Mouse (Mus musculus): ENCODE measurements around the gene Gm47791. TPM values are rescaled to one million over a fixed set of nuclear protein-coding genes. Genes with fewer than 3 reads are reported as not detected.

Gm47791 gene
- polyA plus RNA-seq (2016; fragmentation: Nextera tagmentation; extraction: Ambion mirVana), result not detected in 2 replicates

- Histone ChIP-seq H3K36me3 (no peaks in the 10 kb centered on the region), H3K4me2 (replicated peaks) (no peak within 1 kb of the TSS), H3K4me3 (no peak within 1 kb of the TSS), H3K4me1 (no peaks in the 10 kb centered on the region), H3K9me3 (no peaks in the 10 kb centered on the region), H3K27me3 (no peaks in the 10 kb centered on the region), H3K9ac (replicated peaks) (no peak within 1 kb of the TSS), H3K27ac (replicated peaks) (no peak within 1 kb of the TSS)
- 88% methylated on average over 13 of the region's 15 CpGs for WGBS
- no peak for ATAC-seq (ENCODE audit: low FRiP score, low read depth)
Measured at GRCm38 (mm10) chr1:82771022-82771586, at the start of gene Gm47791. TSS of gene Gm47791 (minus strand) at chr1:82771243.

GRCm38 (mm10) chr1:82820626-82821186 is 49.7 kb upstream of the Gm47791 start:
- H3K4me2 ChIP-seq (replicated peaks), result no peak overlapping the region
- no peak for ATAC-seq (ENCODE audit: low FRiP score, low read depth)
- WGBS, result 85% methylated on average over 3 of the region's 3 CpGs
- no peaks in the 10 kb centered on the region for H3K27me3 ChIP-seq
- no peak overlapping the region for H3K4me3 ChIP-seq
- no peaks in the 10 kb centered on the region for H3K4me1 ChIP-seq
- no peak overlapping the region for H3K27ac ChIP-seq (replicated peaks)
- H3K9ac ChIP-seq (replicated peaks), result no peak overlapping the region
- no peaks in the 10 kb centered on the region for H3K9me3 ChIP-seq
- no peaks in the 10 kb centered on the region for H3K36me3 ChIP-seq

GRCm38 (mm10) chr1:82820179-82820578 is 49.1 kb upstream of the Gm47791 start:
- Histone ChIP-seq H3K4me3 (no peak overlapping the region), H3K9ac (replicated peaks) (no peak overlapping the region), H3K27me3 (no peaks in the 10 kb centered on the region), H3K4me2 (replicated peaks) (no peak overlapping the region), H3K27ac (replicated peaks) (no peak overlapping the region), H3K4me1 (no peaks in the 10 kb centered on the region), H3K9me3 (no peaks in the 10 kb centered on the region), H3K36me3 (no peaks in the 10 kb centered on the region)
- no peak for ATAC-seq (ENCODE audit: low FRiP score, low read depth)
- 79% methylated on average over 15 of the region's 15 CpGs for WGBS

GRCm38 (mm10) chr1:82819366-82819765 is 48.3 kb upstream of the Gm47791 start:
- 66% methylated on average over 10 of the region's 10 CpGs for WGBS
- H3K4me2 ChIP-seq (replicated peaks), result no peak overlapping the region

GRCm38 (mm10) chr1:82815941-82816716 is 45.1 kb upstream of the Gm47791 start:
- Histone ChIP-seq H3K27me3 (no peaks in the 10 kb centered on the region), H3K4me1 (no peaks in the 10 kb centered on the region), H3K9ac (replicated peaks) (no peak overlapping the region), H3K4me3 (no peak overlapping the region), H3K9me3 (no peaks in the 10 kb centered on the region), H3K36me3 (no peaks in the 10 kb centered on the region), H3K27ac (replicated peaks) (no peak overlapping the region), H3K4me2 (replicated peaks) (no peak overlapping the region)
- 69% methylated on average over 17 of the region's 17 CpGs for WGBS
- no peak for ATAC-seq (ENCODE audit: low FRiP score, low read depth)

More at GRCm38 (mm10) chr1:82819366-82819765, 48.3 kb upstream of the Gm47791 start:
- Histone ChIP-seq H3K27ac (replicated peaks) (no peak overlapping the region), H3K4me1 (no peaks in the 10 kb centered on the region), H3K9me3 (no peaks in the 10 kb centered on the region), H3K27me3 (no peaks in the 10 kb centered on the region), H3K4me3 (no peak overlapping the region), H3K9ac (replicated peaks) (no peak overlapping the region), H3K36me3 (no peaks in the 10 kb centered on the region)
- no peak for ATAC-seq (ENCODE audit: low FRiP score, low read depth)

- Histone ChIP-seq H3K27me3 (no peaks in the 10 kb centered on the region), H3K36me3 (no peaks in the 10 kb centered on the region), H3K4me3 (no peak overlapping the region), H3K9me3 (no peaks in the 10 kb centered on the region), H3K4me2 (replicated peaks) (no peak overlapping the region), H3K27ac (replicated peaks) (no peak overlapping the region), H3K4me1 (no peaks in the 10 kb centered on the region), H3K9ac (replicated peaks) (no peak overlapping the region)
- 41% methylated on average over 1 of the region's 1 CpGs for WGBS
- no peak for ATAC-seq (ENCODE audit: low FRiP score, low read depth)
Measured at GRCm38 (mm10) chr1:82811766-82812165, 40.7 kb upstream of the Gm47791 start.

- H3K36me3 ChIP-seq, result no peaks in the 10 kb centered on the region
- ATAC-seq (ENCODE audit: low FRiP score, low read depth), result no peak
- H3K9ac ChIP-seq (replicated peaks), result no peak overlapping the region
- WGBS, result 69% methylated on average over 3 of the region's 3 CpGs
- H3K9me3 ChIP-seq, result no peaks in the 10 kb centered on the region
- H3K4me3 ChIP-seq, result no peak overlapping the region
- H3K4me1 ChIP-seq, result no peaks in the 10 kb centered on the region
- no peaks in the 10 kb centered on the region for H3K27me3 ChIP-seq
- H3K4me2 ChIP-seq (replicated peaks), result no peak overlapping the region
- H3K27ac ChIP-seq (replicated peaks), result no peak overlapping the region
Measured at GRCm38 (mm10) chr1:82808564-82808963, 37.5 kb upstream of the Gm47791 start.

GRCm38 (mm10) chr1:82807206-82807605 is 36.2 kb upstream of the Gm47791 start:
- Histone ChIP-seq H3K9ac (replicated peaks) (no peak overlapping the region), H3K27ac (replicated peaks) (no peak overlapping the region), H3K4me2 (replicated peaks) (no peak overlapping the region), H3K9me3 (no peaks in the 10 kb centered on the region), H3K36me3 (no peaks in the 10 kb centered on the region), H3K4me1 (no peaks in the 10 kb centered on the region), H3K4me3 (no peak overlapping the region), H3K27me3 (no peaks in the 10 kb centered on the region)
- ATAC-seq (ENCODE audit: low FRiP score, low read depth), result no peak
- WGBS, result 90% methylated on average over 7 of the region's 7 CpGs

GRCm38 (mm10) chr1:82806391-82806790 is 35.3 kb upstream of the Gm47791 start:
- Histone ChIP-seq H3K9ac (replicated peaks) (no peak overlapping the region), H3K4me1 (no peaks in the 10 kb centered on the region), H3K36me3 (no peaks in the 10 kb centered on the region), H3K27ac (replicated peaks) (no peak overlapping the region), H3K9me3 (no peaks in the 10 kb centered on the region), H3K4me3 (no peak overlapping the region), H3K4me2 (replicated peaks) (no peak overlapping the region), H3K27me3 (no peaks in the 10 kb centered on the region)
- 91% methylated on average over 8 of the region's 8 CpGs for WGBS
- ATAC-seq (ENCODE audit: low FRiP score, low read depth), result no peak

- Histone ChIP-seq H3K27ac (replicated peaks) (no peak overlapping the region), H3K9ac (replicated peaks) (no peak overlapping the region), H3K9me3 (no peaks in the 10 kb centered on the region), H3K4me2 (replicated peaks) (no peak overlapping the region), H3K27me3 (no peaks in the 10 kb centered on the region), H3K4me3 (no peak overlapping the region), H3K4me1 (no peaks in the 10 kb centered on the region), H3K36me3 (no peaks in the 10 kb centered on the region)
- WGBS, result 100% methylated on average over 1 of the region's 1 CpGs
- ATAC-seq (ENCODE audit: low FRiP score, low read depth), result no peak
Measured at GRCm38 (mm10) chr1:82804059-82804458, 33.0 kb upstream of the Gm47791 start.

GRCm38 (mm10) chr1:82803608-82804007 is 32.6 kb upstream of the Gm47791 start:
- ATAC-seq (ENCODE audit: low FRiP score, low read depth), result no peak
- no peak overlapping the region for H3K27ac ChIP-seq (replicated peaks)
- no peak overlapping the region for H3K9ac ChIP-seq (replicated peaks)
- no peaks in the 10 kb centered on the region for H3K27me3 ChIP-seq
- no peak overlapping the region for H3K4me2 ChIP-seq (replicated peaks)
- no peaks in the 10 kb centered on the region for H3K4me1 ChIP-seq
- WGBS, result 78% methylated on average over 7 of the region's 7 CpGs
- no peaks in the 10 kb centered on the region for H3K9me3 ChIP-seq
- H3K36me3 ChIP-seq, result no peaks in the 10 kb centered on the region
- no peak overlapping the region for H3K4me3 ChIP-seq

- H3K9me3 ChIP-seq, result no peaks in the 10 kb centered on the region
- ATAC-seq (ENCODE audit: low FRiP score, low read depth), result no peak
- H3K9ac ChIP-seq (replicated peaks), result no peak overlapping the region
- H3K27me3 ChIP-seq, result no peaks in the 10 kb centered on the region
- no peaks in the 10 kb centered on the region for H3K4me1 ChIP-seq
- no peak overlapping the region for H3K4me2 ChIP-seq (replicated peaks)
- WGBS, result 91% methylated on average over 12 of the region's 12 CpGs
- no peaks in the 10 kb centered on the region for H3K36me3 ChIP-seq
- H3K4me3 ChIP-seq, result no peak overlapping the region
- no peak overlapping the region for H3K27ac ChIP-seq (replicated peaks)
Measured at GRCm38 (mm10) chr1:82801105-82801783, 30.2 kb upstream of the Gm47791 start.

Data from midbrain, embryonic 12.5 days (tissue).